Mouse (Mus musculus) adrenal gland, adult (tissue): Measurements from ENCODE around the gene Kng1.
"Not testable (repeated sequence)": the region's sequence is repeated elsewhere in the genome, so short reads cannot be mapped to it uniquely, and the experiment has no call there.

Experiments used
- DNase-seq, 2 experiments: peaks; one replicate each; pipeline ENCODE4 v3.0.0; 2022 to 2023; ENCODE audit warnings: low spot score in 1 of 2; ENCODE audit not compliant: inconsistent age in 2 of 2

Kng1 gene

DNA sequence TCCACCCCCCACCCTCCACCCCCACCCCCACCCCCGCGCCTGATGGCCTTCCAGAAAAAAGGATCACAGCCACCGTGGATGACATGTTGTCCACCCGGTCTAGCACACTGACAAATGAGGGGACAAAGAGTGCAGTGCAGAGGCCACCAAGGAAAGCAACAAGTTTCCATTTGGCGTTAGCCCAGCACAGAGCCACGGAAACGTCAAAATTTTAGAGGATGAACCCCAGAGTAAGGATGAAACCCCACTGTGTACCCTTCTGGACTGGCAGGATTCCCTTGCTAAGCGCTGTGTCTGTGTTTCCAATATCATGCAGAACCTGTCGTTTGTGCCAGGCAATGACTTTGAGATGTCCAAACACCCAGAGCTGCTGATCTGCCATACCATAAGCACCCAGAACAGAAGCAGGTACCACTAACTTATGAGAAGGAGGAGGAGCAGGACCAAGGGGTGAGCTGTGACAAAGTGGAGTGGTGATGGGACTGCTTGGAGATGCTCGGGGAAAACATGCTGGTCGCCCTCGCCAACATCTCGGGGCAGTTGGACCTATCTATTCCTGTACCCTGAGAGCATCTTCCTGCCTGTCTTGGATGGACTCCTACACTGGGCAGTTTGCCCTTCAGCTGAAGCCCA is 35.8 kb downstream of the Kng1 start:
- DNase-seq, result peak in 1 of 2 experiments; percentile 15

DNA sequence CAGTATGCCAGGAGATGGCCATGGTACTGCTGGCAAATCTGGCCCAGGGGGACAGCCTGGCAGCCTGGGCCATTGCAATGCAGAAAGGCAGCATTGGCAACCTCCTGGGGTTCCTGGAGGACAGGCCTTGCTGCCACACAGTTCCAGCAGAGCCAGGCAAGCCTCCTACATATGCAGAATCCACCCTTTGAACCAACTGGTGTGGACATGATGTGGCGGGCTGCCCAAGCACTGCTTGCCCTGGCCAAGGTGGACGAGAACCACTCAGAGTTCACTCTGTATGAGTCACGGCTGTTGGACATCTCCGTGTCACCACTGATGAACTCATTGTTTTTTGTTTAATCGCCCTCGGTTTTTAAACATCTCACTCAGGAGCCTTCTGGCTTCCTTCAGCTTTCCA is 36.5 kb downstream of the Kng1 start:
- DNase-seq, result no peak

DNA sequence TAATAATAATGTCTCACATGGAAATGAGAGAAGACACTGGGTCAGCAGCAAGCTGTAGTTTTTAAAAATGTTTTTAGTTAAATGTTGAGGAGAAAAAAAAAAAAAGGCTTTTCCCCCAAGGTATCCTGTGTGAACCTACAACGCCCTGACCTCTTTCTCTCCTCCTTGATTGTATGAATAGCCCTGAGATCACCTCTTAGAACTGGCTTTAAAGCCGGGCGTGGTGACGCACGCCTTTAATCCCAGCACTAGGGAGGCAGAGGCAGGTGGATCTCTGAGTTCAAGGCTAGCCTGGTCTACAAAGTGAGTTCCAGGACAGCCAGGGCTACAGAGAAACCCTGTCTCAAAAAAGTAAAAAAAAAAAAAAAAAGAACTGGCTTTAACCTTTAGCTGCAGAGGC is 37.9 kb downstream of the Kng1 start:
- not testable (repeated sequence) for DNase-seq

DNA sequence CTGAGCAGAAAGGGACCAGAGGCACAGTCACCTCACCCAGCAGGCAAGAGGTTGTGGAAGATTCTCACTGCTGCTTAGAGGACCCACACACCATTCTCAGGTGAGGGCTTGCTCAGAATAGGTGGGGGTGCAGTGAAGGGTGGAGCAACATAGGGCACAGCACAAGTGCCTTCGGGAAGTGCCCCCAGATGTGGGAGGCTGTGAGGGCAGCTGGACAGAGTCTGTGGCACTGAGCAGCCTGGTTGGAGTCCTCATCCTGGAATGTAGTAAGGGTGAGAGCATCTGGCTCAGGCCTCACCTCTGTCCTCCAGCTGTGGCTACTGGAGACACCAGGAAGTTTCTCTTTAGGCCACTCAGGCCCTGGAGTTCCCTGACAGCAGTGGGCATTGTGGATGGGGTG is 39.2 kb downstream of the Kng1 start:
- not testable (repeated sequence) for DNase-seq

DNA sequence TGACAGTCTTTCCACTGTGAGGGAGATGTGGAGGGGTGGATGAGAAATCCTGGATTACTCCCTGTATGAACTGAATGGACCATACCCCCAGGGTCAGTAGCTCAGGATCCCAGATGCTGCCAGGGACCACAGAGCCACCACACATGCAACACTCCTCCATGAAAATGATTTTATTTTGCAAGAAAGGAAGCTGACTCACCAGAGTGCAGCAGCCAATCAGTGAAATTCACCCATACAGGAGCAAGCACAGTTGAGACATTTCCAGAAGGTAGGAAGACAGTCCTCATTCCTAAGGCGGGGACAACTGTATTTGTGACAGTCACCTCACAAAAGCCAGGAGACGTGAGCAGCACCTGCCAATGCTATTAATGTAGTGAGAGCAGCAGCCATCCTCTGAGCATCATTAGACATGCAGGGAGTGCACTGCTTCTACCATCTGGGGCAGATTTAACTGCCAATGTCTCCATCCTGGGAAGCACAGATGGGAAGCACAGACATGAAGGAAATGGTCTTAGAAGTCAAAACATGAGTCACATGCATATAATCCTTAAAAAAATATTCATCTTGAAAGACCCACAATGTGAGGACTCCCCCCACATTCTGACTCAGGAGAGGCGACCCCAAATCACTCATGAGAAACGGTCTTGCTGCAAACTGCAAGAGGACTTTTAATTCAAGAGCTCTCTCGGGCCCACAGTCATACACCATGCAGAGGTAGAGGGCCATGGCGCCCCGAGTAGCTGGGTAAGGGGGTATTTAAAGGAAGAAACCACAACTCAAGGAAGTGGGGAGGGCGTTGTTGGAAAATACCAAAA is 39.8 kb downstream of the Kng1 start:
- DNase-seq, result not testable (repeated sequence)

GRCm38 (mm10) chr16:23098105-23098452 is 40.4 kb downstream of the Kng1 start:
- not testable (repeated sequence) for DNase-seq

DNA sequence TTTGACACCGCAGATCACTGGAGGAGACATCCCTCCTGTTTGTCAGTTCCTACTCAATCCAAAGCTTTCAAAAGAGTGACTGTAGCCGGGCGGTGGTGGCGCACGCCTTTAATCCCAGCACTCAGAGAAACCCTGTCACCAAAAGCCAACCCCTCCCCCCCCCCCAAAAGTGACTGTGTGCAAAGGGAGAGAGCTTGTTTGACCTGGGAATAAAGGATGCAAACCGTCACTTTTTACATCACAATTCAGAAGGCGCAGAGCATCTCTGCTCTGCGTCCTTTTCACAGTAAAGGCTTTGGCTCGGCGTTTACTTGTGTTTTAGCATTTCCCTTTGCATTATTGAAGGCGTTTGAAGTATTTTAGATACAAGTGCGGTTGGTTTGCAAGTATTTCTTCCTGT is 42.0 kb downstream of the Kng1 start:
- DNase-seq, result no peak

- peak in 1 of 2 experiments; percentile 41 for DNase-seq
Measured at GRCm38 (mm10) chr16:23100099-23100575, 42.5 kb downstream of the Kng1 start.

GRCm38 (mm10) chr16:23100613-23101012 is 42.9 kb downstream of the Kng1 start:
- DNase-seq, result no peak

- DNase-seq, result no peak
Measured at GRCm38 (mm10) chr16:23102340-23103037, 44.8 kb downstream of the Kng1 start.

DNA sequence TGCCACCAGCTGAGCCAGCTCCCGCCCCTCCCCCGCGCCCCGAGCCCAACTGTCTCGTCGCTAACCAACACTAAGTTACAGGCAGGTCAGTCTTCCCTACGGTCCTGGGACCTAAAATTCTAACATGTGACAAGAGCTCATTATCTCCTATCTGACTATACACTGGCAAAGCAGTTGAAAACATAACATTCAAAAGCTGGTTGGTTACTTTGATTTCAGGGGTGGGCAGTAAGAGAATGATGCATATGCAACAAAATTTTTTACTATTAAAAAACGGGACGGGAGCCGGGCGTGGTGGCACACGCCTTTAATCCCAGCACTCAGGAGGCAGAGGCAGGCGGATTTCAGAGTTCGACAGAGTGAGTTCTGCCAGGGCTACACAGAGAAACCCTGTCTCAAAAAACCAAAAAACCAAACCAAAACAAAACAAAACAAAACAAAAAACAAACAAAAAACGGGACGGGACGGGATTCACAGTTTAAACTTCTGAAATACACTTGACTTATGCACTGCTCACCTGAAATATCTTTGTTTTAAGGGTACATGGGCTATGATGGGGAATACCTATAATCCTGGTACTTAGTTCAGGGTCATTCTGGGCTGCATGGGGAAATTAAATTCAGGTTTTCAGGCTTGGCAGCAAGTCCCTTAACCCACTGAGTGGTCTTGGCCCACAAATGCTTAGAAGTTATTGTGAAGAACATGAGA is 45.5 kb downstream of the Kng1 start:
- DNase-seq, result no peak

DNA sequence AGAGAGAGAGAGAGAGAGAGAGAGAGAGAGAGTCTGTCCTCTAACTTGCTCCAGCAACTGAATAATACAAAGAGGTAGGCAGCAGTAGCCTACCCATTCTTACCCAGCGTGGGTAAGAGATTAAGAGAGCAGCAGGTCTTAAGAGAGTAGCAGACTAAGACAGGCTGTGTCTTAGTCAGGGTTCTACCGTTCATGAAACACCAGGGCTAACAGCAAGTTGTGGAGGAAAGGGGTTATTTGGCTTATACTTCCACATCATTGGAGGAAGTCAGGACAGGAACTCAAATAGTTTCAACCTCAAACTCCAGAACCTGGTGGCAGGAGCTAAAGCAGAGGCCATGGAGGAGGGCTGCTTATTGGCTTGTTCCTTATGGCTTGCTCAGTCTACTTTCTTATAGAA is 46.2 kb downstream of the Kng1 start:
- no peak for DNase-seq

GRCm38 (mm10) chr16:23106121-23106520 is 48.5 kb downstream of the Kng1 start:
- no peak for DNase-seq

DNA sequence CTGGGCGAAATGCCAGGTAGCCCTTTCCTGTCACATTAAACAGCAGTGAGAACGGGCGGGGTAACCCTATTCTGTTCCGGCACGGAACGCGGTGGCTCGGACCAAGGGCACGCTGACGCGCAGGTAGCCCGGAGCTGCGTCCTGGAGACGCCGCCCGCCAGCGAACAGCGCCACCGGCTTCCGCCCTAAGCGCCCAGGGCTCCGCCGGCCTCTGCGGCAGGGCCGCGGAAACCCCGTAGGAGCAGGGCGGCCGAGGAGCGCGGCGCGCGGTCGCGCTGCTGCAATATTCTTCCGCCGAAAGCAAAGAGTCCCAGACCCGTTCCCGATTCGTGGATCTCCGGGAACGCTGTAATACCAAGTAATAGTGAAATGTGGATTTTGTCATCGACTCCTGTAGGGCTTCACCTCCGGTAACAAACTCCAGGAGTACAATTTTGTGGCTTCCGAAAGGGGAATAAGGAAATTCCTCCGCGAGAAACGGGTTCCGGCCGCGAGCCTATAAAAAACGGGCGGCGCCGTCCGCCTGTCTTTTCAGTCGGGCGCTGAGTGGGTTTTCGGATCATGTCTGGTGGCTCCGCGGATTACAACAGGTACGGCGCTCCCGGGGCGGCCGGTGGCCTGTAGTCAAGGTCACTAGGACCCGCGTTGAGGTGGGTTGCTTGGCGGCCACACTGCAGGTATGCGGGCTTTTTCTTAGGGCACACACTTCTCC is 49.7 kb downstream of the Kng1 start, which contains the start of gene Eif4a2:
Gene Eif4a2 (plus strand): TSS at position 214 of the 712 bp plus-strand sequence.
- DNase-seq, result peak; percentile 94 to 98

- peak; percentile 90 to 96 for DNase-seq
Measured at GRCm38 (mm10) chr16:23107946-23108759, 50.5 kb downstream of the Kng1 start.

- peak in 1 of 2 experiments; percentile 53 for DNase-seq
Measured at GRCm38 (mm10) chr16:23108943-23109342, 51.3 kb downstream of the Kng1 start.

DNA sequence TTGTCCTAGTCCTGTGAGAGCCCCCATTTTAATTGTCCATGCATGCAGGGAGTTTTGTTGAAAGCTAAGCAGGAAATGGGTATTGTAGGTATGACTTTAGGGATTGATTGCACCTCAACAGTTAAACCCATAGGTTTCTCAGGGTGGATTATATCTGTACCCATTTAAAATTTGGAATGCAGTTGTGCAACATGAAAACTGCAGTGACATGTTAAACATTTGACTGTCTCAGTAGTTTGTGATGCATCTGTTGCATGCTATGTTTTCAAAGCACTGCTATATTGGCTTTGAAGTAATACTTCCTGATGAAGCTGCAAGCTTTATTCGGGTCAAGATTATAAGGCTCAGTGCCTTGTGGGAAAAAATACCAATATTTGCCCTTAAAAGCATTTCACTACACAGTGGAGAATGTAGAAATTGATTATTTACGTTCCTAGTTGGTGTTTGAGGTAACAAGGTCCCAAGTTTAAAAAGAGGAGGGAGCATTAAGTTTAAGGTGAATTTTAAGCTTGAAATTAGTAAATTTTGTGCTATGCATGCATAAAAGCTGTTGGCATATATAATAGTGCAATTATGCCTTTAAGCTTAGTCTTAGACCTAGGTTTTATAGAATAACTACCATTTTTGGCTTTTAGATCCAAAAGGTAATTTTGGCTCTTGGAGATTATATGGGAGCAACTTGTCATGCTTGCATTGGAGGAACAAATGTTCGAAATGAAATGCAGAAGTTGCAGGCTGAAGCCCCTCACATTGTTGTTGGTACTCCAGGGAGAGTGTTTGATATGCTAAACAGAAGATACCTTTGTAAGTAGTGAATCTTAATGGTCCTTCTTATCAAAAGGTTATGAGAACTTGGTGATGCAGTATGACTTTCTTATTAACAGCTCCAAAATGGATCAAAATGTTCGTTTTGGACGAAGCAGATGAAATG is 52.0 kb downstream of the Kng1 start:
- DNase-seq, result no peak

DNA sequence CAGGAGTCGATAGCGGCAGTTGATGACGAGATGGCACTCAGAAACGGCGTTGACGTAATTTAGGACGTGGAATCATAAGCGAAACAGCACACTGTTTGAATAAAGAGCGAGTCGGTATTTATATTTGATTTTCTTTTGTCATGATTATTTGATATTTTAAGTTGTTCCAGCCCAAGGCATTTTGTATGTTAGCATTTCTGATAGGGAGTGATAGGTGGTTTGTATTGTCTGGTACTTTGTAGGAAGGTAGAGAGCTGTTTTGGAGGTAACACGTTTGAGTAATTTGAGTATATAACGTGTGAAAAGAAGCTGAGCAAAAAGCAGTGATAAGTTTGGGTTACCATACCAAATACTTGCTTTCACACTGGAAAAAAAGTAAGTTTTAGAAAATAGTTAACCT is 54.7 kb downstream of the Kng1 start:
- DNase-seq, result no peak
